Mouse (Mus musculus): ENCODE measurements around the gene Ranbp3l. TPM values are rescaled to one million over a fixed set of nuclear protein-coding genes. Genes with fewer than 3 reads are reported as not detected.
"Not testable (repeated sequence)": the region's sequence is repeated elsewhere in the genome, so short reads cannot be mapped to it uniquely, and the experiment has no call there.

The Ranbp3l gene
- 1 to 10 TPM; 5.1 to 9.5 TPM for total RNA-seq (2021)

- intact Hi-C loops (cut with DNase I): no loop called here
- DNase-seq (ENCODE audit: extremely low spot score in 1 of 2, low spot score in 2 of 2): peak; percentile 16 to 21
These were observed at the start of gene Ranbp3l for GRCm38 (mm10) chr15:8967573-8968228. Ranbp3l (plus strand) TSS chr15:8967949.

GRCm38 (mm10) chr15:8930061-8930460, 37.7 kb upstream of the Ranbp3l start:
- intact Hi-C loops (cut with DNase I): no loop called here
- DNase-seq (ENCODE audit: extremely low spot score in 1 of 2, low spot score in 2 of 2): no peak

GRCm38 (mm10) chr15:8936911-8937310, 30.8 kb upstream of the Ranbp3l start:
- DNase-seq (ENCODE audit: extremely low spot score in 1 of 2, low spot score in 2 of 2): no peak
- intact Hi-C loops (cut with DNase I): no loop called here

GRCm38 (mm10) chr15:8940861-8941260, 26.9 kb upstream of the Ranbp3l start:
- intact Hi-C loops (cut with DNase I): no loop called here
- DNase-seq (ENCODE audit: extremely low spot score in 1 of 2, low spot score in 2 of 2): no peak

- no peak for DNase-seq (ENCODE audit: extremely low spot score in 1 of 2, low spot score in 2 of 2)
- intact Hi-C loops (cut with DNase I): no loop called here
These were observed 16.9 kb upstream of the Ranbp3l start for GRCm38 (mm10) chr15:8950856-8951255.

GRCm38 (mm10) chr15:8963323-8963722, 4.4 kb upstream of the Ranbp3l start:
- no peak for DNase-seq (ENCODE audit: extremely low spot score in 1 of 2, low spot score in 2 of 2)
- intact Hi-C loops (cut with DNase I): no loop called here

GRCm38 (mm10) chr15:8968229-8968595, 463 bp downstream of the Ranbp3l start:
- DNase-seq (ENCODE audit: extremely low spot score in 1 of 2, low spot score in 2 of 2): no peak
- intact Hi-C loops (cut with DNase I): no loop called here

GRCm38 (mm10) chr15:8969061-8969635, 1.4 kb downstream of the Ranbp3l start:
- no peak for DNase-seq (ENCODE audit: extremely low spot score in 1 of 2, low spot score in 2 of 2)
- intact Hi-C loops (cut with DNase I): no loop called here

- DNase-seq (ENCODE audit: extremely low spot score in 1 of 2, low spot score in 2 of 2): peak in 1 of 2 experiments; percentile 18
- intact Hi-C loops (cut with DNase I): no loop called here
These were observed 23.5 kb downstream of the Ranbp3l start for GRCm38 (mm10) chr15:8991211-8991610.

GRCm38 (mm10) chr15:8991859-8992838, 24.4 kb downstream of the Ranbp3l start:
- intact Hi-C loops (cut with DNase I): no loop called here
- no peak for DNase-seq (ENCODE audit: extremely low spot score in 1 of 2, low spot score in 2 of 2)

- intact Hi-C loops (cut with DNase I): no loop called here
- no peak for DNase-seq (ENCODE audit: extremely low spot score in 1 of 2, low spot score in 2 of 2)
These were observed 27.0 kb downstream of the Ranbp3l start for GRCm38 (mm10) chr15:8994608-8995277.

- intact Hi-C loops (cut with DNase I): no loop called here
- no peak for DNase-seq (ENCODE audit: extremely low spot score in 1 of 2, low spot score in 2 of 2)
These were observed 27.7 kb downstream of the Ranbp3l start for GRCm38 (mm10) chr15:8995490-8995889.

- intact Hi-C loops (cut with DNase I): no loop called here
- DNase-seq (ENCODE audit: extremely low spot score in 1 of 2, low spot score in 2 of 2): no peak
These were observed 35.0 kb downstream of the Ranbp3l start for GRCm38 (mm10) chr15:9002762-9003161.

GRCm38 (mm10) chr15:9009196-9009595, 41.4 kb downstream of the Ranbp3l start:
- intact Hi-C loops (cut with DNase I): no loop called here
- DNase-seq (ENCODE audit: extremely low spot score in 1 of 2, low spot score in 2 of 2): no peak

GRCm38 (mm10) chr15:9014541-9014940, 46.8 kb downstream of the Ranbp3l start:
- intact Hi-C loops (cut with DNase I): no loop called here

GRCm38 (mm10) chr15:9015496-9015895, 47.7 kb downstream of the Ranbp3l start:
- DNase-seq (ENCODE audit: extremely low spot score in 1 of 2, low spot score in 2 of 2); intact Hi-C loops (cut with DNase I): not testable (repeated sequence)

More at GRCm38 (mm10) chr15:9014541-9014940, 46.8 kb downstream of the Ranbp3l start:
- DNase-seq (ENCODE audit: extremely low spot score in 1 of 2, low spot score in 2 of 2): no peak

GRCm38 (mm10) chr15:9055704-9056103, 88.0 kb downstream of the Ranbp3l start:
- no peak for DNase-seq (ENCODE audit: extremely low spot score in 1 of 2, low spot score in 2 of 2)
- intact Hi-C loops (cut with DNase I): no loop called here

GRCm38 (mm10) chr15:9059856-9060255, 92.1 kb downstream of the Ranbp3l start:
- intact Hi-C loops (cut with DNase I): no loop called here
- no peak for DNase-seq (ENCODE audit: extremely low spot score in 1 of 2, low spot score in 2 of 2)
